Mouse (Mus musculus) midbrain, embryonic 10.5 days (tissue): ENCODE measurements at regions not wholly inside any gene's neighbourhood (a gene's known extent, or its start where the extent isn't known, plus 50 kb on each side); places are given as distances from the start of the nearest gene placed in this dataset.
"Not testable (repeated sequence)": the region's sequence is repeated elsewhere in the genome, so short reads cannot be mapped to it uniquely, and the experiment has no call there.

Experiments
- DNase-seq: peaks from one replicate; pipeline ENCODE4 v3.0.0-alpha.2; 2017; ENCODE audit warnings: low spot score
- H3K27ac ChIP-seq: fragments of 300-500 bp; sonication (generic); replicated peaks from 2 replicates; pipeline ENCODE4 v1.5.1; 2016; ENCODE audit warnings: mild to moderate bottlenecking
- H3K27me3 ChIP-seq: fragments of 300-500 bp; sonication (generic); 2 replicates; pipeline ENCODE4 v1.6.1; 2016; ENCODE audit warnings: low read depth, mild to moderate bottlenecking; ENCODE audit not compliant: poor library complexity, severe bottlenecking
- H3K36me3 ChIP-seq: fragments of 300-500 bp; sonication (generic); 2 replicates; pipeline ENCODE4 v1.6.1; 2016; ENCODE audit warnings: mild to moderate bottlenecking, moderate library complexity
- H3K4me1 ChIP-seq: fragments of 300-500 bp; sonication (generic); 2 replicates; pipeline ENCODE4 v1.6.1; 2016
- H3K4me3 ChIP-seq: fragments of 300-500 bp; sonication (generic); 2 replicates; pipeline ENCODE4 v1.5.1; 2016; ENCODE audit warnings: mild to moderate bottlenecking, moderate library complexity
- H3K9me3 ChIP-seq: fragments of 300-500 bp; sonication (generic); replicated peaks from 2 replicates; pipeline ENCODE4 v1.6.1; 2016; ENCODE audit warnings: mild to moderate bottlenecking
- WGBS: fragments of 180-500 bp; shearing (Covaris S2); methylation state at CpG from one replicate; pipeline ENCODE4 v1.1.7; 2016; 5-methylcytosine and 5-hydroxymethylcytosine counted together

DNA sequence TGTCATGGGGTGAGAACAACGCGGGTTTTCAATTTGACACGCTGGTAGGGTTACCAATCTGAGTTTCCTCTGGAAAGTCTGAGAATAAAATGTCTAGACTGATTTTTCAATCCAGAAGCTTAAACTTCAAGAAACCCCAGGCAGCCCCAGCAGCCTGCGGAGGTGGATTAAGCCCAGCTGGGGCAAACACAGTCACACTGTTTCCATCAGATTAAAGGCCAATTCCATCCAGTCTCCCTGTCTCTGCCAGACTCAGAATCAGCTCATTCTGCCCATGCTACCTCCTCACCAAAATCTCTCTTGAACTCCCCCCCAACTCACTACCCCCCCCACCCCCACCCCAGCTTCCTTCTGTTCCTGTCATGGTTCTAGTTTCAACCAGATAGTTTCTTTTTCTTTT, 307.9 kb upstream of the Dcbld2 start:
- 51% methylated on average over 4 of the region's 4 CpGs for WGBS
- peak; percentile 13 for DNase-seq
- H3K9me3 ChIP-seq: no peaks in the 10 kb centered on the region
- no peaks in the 10 kb centered on the region for H3K36me3 ChIP-seq
- H3K4me1 ChIP-seq: peaks cover 5% of the 10 kb centered on the region; the same call in 1 of the 2 replicates
- no peak overlapping the region for H3K27ac ChIP-seq
- no peak overlapping the region for H3K4me3 ChIP-seq
- no peaks in the 10 kb centered on the region for H3K27me3 ChIP-seq

DNA sequence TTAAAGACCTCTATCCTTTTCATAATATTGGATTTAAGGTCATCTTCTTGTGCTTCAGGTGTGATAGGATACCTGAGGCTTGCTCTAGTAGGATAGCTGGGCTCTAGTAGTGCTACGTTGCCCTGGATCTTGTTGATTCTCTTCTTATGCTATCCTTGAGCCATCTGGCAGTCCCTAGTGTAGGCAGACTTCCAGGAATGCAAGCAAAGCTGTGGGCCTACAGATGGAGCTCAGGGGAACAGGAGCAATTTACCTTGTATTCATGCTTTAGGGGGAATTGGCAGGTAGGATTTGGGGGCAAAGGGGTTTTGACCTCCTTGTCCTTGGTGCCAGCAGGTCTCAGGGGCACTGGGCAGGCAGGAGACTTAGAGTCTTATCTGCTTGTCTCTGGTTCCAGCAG, 297.8 kb upstream of the Dcbld2 start:
- H3K9me3 ChIP-seq: no peaks in the 10 kb centered on the region
- no peaks in the 10 kb centered on the region for H3K27me3 ChIP-seq
- 88% methylated on average over 1 of the region's 1 CpGs for WGBS
- no peak overlapping the region for H3K27ac ChIP-seq
- DNase-seq: no peak
- H3K4me1 ChIP-seq: no peaks in the 10 kb centered on the region
- H3K4me3 ChIP-seq: no peak overlapping the region
- H3K36me3 ChIP-seq: no peaks in the 10 kb centered on the region

DNA sequence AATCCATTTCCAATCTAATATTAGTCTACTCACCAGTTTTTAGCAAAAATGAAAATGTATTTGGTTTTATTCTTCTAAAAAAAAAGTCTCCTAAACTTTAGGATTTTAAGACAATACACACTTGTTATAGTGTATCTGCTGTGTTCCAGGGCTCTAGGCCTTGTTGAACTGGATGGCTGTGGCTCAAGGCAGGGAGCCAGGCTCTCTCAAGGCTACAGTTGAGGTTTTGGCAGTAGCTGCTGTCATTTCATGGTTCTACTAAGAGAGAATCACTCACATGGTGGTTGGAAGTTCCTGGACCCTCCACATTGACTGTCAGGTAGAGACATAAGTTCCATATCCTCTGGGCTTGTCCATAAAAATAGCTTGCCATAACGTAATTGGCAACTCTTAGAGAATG, 282.2 kb upstream of the Dcbld2 start:
- no peaks in the 10 kb centered on the region for H3K4me1 ChIP-seq
- no peaks in the 10 kb centered on the region for H3K9me3 ChIP-seq
- 81% methylated on average over 1 of the region's 1 CpGs for WGBS
- H3K36me3 ChIP-seq: no peaks in the 10 kb centered on the region
- H3K27ac ChIP-seq: no peak overlapping the region
- no peak for DNase-seq
- H3K27me3 ChIP-seq: no peaks in the 10 kb centered on the region
- no peak overlapping the region for H3K4me3 ChIP-seq

DNA sequence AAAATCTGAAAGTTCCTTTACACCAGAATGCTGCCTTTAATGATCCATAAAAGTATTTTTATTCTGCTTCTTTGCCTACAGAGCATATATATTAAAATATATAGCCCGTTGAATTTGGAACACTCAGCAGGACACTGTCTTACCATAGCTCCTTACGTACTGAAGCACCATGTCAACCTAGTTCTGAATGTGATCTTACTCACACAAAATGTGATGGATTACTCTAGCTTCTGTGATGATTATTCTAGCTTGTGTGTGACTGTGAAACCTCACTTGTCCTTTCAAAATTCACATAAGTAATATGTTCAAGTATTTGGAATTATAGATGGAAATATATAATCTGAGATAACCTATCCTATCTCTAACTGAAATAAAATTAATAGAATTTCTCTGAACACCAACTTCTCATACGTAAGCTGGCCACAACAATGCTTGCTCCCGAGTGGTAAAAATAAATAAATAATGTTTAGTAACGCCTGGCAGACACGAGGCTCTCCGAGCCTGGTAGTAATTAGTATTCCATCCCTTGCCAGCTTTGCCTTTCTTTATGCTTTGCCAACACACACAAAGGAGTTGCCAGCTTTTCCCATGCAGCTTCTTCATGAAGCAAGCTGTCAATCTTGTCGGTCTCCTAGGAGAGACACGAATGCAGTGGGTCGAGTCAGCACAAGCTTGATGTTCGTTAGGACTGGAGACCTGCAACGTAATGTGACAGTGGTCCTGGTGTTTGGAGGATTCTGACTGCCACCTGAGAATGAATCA, 271.9 kb upstream of the Dcbld2 start:
- H3K27me3 ChIP-seq: no peaks in the 10 kb centered on the region
- no peak overlapping the region for H3K27ac ChIP-seq
- no peaks in the 10 kb centered on the region for H3K9me3 ChIP-seq
- no peaks in the 10 kb centered on the region for H3K36me3 ChIP-seq
- WGBS: 80% methylated on average over 12 of the region's 12 CpGs
- no peaks in the 10 kb centered on the region for H3K4me1 ChIP-seq
- no peak overlapping the region for H3K4me3 ChIP-seq
- DNase-seq: no peak

DNA sequence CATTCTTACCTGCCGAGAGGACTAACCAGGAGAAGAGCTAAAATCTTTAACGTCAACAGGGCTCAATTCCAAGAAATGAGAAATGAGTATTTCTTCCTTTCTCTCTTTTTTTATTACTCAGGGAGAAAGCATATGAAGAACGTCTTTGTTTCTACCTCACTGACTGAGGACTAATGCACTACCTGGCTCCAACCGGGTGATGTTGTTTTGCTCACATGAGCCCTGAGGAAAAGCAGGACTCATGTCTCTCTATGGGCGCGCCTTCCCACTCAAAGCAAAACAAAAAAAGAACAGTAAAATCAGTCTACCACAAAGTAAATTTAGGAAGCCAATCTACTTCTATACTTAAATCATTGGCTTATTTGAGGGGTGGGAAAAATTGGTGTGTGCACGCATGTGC, 271.3 kb upstream of the Dcbld2 start:
- Histone ChIP-seq H3K4me3 (no peak overlapping the region), H3K36me3 (no peaks in the 10 kb centered on the region), H3K9me3 (no peaks in the 10 kb centered on the region), H3K4me1 (no peaks in the 10 kb centered on the region), H3K27me3 (no peaks in the 10 kb centered on the region), H3K27ac (no peak overlapping the region)
- DNase-seq: no peak
- 95% methylated on average over 7 of the region's 7 CpGs for WGBS

DNA sequence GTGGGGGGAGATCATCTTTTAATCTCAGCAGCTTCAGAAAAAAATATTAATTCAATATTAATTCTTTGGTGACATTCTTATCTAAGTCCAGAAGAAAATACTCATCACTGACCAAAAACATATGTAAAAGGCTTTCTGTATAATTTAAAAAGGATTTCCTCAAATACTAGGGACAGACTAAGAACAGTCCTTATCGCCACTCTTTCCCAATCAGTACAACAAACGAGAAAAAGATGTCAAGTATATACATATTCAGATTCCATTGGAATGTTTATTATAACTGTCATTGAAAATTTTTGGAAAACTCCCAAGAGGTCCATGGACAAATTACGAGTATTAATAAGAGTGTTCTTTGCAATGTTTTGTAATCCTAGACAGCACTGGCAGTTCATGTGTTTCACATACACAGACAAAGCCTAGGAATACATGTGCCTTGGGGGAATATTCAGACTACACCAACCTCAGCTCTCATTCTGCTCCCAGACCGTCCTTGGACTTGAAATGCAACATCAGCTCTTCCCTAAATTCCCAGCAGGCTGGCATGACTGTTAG, 270.4 kb upstream of the Dcbld2 start:
- 83% methylated on average over 4 of the region's 4 CpGs for WGBS
- DNase-seq: no peak
- H3K4me1 ChIP-seq: no peaks in the 10 kb centered on the region
- H3K27ac ChIP-seq: no peak overlapping the region
- no peaks in the 10 kb centered on the region for H3K36me3 ChIP-seq
- no peaks in the 10 kb centered on the region for H3K9me3 ChIP-seq
- no peaks in the 10 kb centered on the region for H3K27me3 ChIP-seq
- H3K4me3 ChIP-seq: no peak overlapping the region

DNA sequence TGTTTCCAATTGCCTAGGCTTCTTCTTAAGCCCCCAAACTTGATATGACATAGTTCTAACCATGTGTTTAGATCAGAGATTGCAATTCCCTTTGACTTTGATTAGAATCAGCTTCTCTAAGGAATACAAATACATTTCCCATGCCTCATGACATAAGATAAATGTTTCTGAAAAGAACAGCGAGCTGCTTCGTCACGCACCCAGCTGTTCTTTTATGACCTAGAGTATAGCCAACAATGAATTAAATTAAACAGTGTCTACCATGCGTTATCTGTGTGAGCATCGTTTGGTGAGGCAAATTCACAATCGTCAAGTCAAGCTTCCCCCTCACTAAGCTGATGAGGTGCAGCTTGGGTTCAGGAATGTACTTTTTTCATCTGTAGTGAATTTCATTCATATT, 261.8 kb upstream of the Dcbld2 start:
- no peak overlapping the region for H3K27ac ChIP-seq
- H3K4me1 ChIP-seq: no peaks in the 10 kb centered on the region
- no peak overlapping the region for H3K4me3 ChIP-seq
- DNase-seq: no peak
- H3K27me3 ChIP-seq: no peaks in the 10 kb centered on the region
- 60% methylated on average over 6 of the region's 6 CpGs for WGBS
- no peaks in the 10 kb centered on the region for H3K9me3 ChIP-seq
- H3K36me3 ChIP-seq: no peaks in the 10 kb centered on the region

DNA sequence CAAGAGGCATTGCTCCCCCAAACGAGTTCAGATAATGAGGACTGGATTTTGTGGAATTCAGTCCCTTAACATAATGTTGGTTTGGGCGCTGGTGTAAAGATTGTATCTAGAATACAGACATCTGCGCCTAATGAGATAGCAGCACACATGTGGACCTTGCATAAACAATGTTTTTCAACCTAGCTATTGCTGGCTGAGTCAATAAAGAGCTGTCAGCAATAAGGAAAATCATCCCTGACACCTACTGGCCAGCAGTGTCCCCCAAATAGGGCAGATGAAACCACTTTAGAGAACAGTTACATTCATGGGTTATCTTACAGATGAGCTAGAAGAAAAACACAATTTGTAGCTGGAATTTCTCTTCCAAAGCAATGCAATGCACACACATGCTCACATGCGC, 252.7 kb upstream of the Dcbld2 start:
- Histone ChIP-seq H3K27me3 (no peaks in the 10 kb centered on the region), H3K4me3 (no peak overlapping the region), H3K9me3 (no peaks in the 10 kb centered on the region), H3K4me1 (no peaks in the 10 kb centered on the region), H3K27ac (no peak overlapping the region), H3K36me3 (no peaks in the 10 kb centered on the region)
- WGBS: 46% methylated on average over 4 of the region's 4 CpGs
- no peak for DNase-seq

DNA sequence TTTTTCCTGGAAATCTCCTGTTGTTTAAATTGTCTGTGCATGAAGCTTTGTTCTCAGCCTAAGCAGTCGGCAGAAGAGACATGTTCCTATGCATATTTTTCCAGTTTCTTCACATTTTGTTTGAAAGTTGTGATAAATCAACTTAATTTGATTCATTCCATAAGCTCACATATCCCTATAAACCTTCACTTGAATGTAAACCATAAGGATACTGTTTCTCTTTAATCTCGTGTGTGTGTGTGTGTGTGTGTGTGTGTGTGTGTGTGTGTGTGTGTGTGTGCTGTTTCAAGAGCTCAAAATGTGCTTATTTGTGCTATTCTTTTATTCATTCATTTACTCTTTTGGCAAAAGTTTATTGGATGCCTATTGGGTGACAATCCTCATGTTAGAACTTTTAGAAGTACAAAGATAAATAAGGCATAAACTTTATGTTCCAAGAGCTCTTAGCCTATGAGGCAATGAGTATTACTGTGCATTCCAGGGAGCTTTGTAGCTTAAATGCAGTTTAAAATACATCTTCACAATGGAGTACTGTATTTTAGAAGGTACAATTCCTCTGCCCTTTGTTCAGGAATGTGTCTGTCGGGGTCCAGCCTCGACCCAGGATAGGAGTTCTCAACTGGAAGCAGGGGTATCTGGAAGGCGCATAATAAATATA, 229.4 kb upstream of the Dcbld2 start:
- Histone ChIP-seq H3K9me3 (no peaks in the 10 kb centered on the region), H3K4me1 (no peaks in the 10 kb centered on the region), H3K27ac (no peak overlapping the region), H3K36me3 (no peaks in the 10 kb centered on the region), H3K4me3 (no peak overlapping the region), H3K27me3 (no peaks in the 10 kb centered on the region)
- DNase-seq: no peak
- 84% methylated on average over 5 of the region's 5 CpGs for WGBS

DNA sequence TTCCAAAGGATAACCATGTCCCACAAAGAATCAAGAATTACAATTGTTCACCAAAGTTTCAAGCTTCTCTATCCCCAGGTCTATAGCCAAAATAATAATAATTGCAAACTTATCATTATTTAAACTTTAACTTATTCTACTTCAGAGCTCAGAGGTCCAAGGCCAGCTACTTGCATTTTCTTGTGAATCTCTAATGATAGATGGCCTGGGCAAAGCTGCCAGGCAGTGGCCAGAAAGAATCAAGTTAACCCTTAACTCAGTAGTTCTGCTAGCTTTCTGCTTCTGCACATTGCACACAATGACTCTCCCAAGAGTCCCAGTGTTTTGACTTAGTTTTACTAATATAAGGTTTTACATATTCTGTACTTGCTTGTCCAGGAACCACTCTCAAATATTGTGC, 228.3 kb upstream of the Dcbld2 start:
- not testable (repeated sequence) for DNase-seq, H3K4me3 ChIP-seq, H3K27ac ChIP-seq, H3K27me3 ChIP-seq, H3K36me3 ChIP-seq, H3K9me3 ChIP-seq, H3K4me1 ChIP-seq

DNA sequence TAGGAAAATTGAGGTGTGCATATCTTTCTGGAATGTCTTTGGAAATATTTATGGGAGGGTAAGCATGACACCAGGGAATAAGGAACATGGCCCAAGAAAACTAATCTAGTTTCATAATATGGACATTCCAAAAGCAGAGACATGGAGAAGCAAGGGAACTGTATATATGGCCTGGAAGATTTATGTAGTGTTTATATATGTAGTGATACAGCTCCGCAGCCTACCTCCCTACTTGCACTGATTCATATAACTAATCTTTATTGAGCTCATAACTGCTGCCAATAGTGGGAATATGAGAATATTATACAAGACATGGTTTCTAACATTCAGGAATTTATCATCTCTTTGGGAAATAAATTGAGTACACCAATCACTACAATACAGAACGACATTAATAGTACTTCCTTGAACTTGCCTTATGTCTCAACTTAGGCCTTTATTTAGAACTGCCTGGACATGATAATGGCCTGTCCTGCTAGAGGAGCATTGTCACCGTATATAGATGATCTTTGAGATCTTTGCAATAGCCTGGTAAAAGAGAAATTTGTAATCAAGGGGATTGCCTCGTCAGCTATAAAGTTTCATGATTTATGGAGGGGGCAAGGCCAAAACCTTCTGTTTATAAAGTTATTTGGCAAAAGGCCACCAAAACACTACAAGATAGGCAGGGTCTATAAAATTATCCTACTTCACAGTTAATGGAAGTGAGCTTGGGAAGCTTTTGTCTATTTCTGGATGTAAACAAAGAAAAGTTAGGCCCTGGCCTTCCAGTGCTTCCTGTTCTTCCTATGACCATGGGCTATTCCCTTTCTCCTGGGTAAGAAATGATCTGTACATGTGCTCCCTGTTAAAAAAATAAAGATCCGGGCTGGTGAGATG, 213.4 kb upstream of the Dcbld2 start:
- H3K4me1 ChIP-seq: no peaks in the 10 kb centered on the region
- H3K4me3 ChIP-seq: no peak overlapping the region
- 85% methylated on average over 5 of the region's 5 CpGs for WGBS
- H3K27me3 ChIP-seq: no peaks in the 10 kb centered on the region
- H3K27ac ChIP-seq: no peak overlapping the region
- H3K9me3 ChIP-seq: no peaks in the 10 kb centered on the region
- H3K36me3 ChIP-seq: no peaks in the 10 kb centered on the region
- DNase-seq: no peak

DNA sequence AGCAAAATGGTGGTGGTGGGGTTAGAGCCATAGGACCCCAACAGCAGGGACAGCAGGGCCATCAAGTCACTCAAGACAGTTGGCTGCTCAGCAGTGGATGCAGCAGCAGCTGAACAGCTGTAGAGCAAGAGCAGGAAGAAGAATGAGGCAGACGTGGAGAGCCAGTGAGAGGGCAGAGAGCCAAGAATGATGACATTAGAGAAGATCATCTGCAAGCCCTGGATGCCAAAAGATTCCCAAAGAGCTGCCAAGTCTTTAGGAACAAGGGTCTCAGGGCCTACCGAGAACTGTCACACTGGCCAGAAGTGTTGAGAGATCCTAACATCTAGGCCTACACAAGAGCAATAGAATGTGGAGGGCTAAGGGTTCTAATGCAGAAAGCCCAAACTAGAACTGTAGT, 196.4 kb upstream of the Dcbld2 start:
- H3K9me3 ChIP-seq: no peaks in the 10 kb centered on the region; the same call in 1 of the 2 replicates
- WGBS: 92% methylated on average over 2 of the region's 2 CpGs

DNA sequence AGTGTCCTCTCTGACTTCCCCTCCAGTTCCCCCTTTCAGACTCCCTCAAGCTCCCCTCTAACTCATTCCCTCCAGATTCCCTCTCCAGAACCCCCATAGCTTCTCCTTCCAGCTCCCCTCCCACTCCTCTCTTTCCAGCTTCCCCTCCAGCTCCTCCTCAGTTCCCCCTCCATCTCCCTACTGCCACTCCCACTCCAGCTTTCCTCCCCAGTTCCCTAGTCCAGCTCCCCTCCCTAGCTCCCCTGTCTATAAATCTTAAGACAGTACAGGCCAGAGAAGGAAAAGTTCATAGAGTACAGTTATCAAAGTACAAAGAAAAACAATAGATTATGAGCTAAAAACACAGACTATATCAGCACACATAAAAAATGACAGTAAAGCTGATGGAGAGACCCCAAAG, 173.6 kb upstream of the Dcbld2 start:
- no peak overlapping the region for H3K27ac ChIP-seq
- H3K4me1 ChIP-seq: no peaks in the 10 kb centered on the region
- no peaks in the 10 kb centered on the region for H3K9me3 ChIP-seq
- H3K4me3 ChIP-seq: no peak overlapping the region
- H3K36me3 ChIP-seq: no peaks in the 10 kb centered on the region
- H3K27me3 ChIP-seq: no peaks in the 10 kb centered on the region
- no peak for DNase-seq

More for the DNA sequence above, 196.4 kb upstream of the Dcbld2 start:
- Histone ChIP-seq H3K4me1 (no peaks in the 10 kb centered on the region), H3K4me3 (no peak overlapping the region), H3K27me3 (no peaks in the 10 kb centered on the region), H3K36me3 (no peaks in the 10 kb centered on the region), H3K27ac (no peak overlapping the region)
- DNase-seq: no peak
